Mouse (Mus musculus) c-Kit-positive CD71-negative TER-119-negative erythroid progenitor cells, embryonic 14.5 days (primary cell): Measurements from ENCODE around the gene Krt76.

Experiments
- DNase-seq: peaks from one replicate; pipeline ENCODE4 v3.0.0-alpha.2; 2013; ENCODE audit warnings: low read depth

Gene Krt76

GRCm38 (mm10) chr15:101860421-101861130, 32.1 kb downstream of the Krt76 start:
- DNase-seq, result no peak

GRCm38 (mm10) chr15:101859735-101860170, 33.0 kb downstream of the Krt76 start:
- peak; percentile 16 for DNase-seq

GRCm38 (mm10) chr15:101858673-101859425, 33.9 kb downstream of the Krt76 start:
- no peak for DNase-seq

- DNase-seq, result no peak
Measured at GRCm38 (mm10) chr15:101856696-101857095, 36.0 kb downstream of the Krt76 start.

GRCm38 (mm10) chr15:101855732-101856131, 37.0 kb downstream of the Krt76 start:
- DNase-seq, result no peak

- no peak for DNase-seq
Measured at GRCm38 (mm10) chr15:101854294-101854693, 38.4 kb downstream of the Krt76 start.

- DNase-seq, result no peak
Measured at GRCm38 (mm10) chr15:101852571-101852970, 40.1 kb downstream of the Krt76 start.

- no peak for DNase-seq
Measured at GRCm38 (mm10) chr15:101850694-101851093, 42.0 kb downstream of the Krt76 start, which contains the start of gene Krt1. Gene Krt1, minus strand, starts transcription at chr15:101850794.

- DNase-seq, result peak; percentile 22
Measured at GRCm38 (mm10) chr15:101845971-101846403, 46.7 kb downstream of the Krt76 start.

GRCm38 (mm10) chr15:101843192-101843591, 49.5 kb downstream of the Krt76 start:
- no peak for DNase-seq

- DNase-seq, result no peak
Measured at GRCm38 (mm10) chr15:101834784-101835328, 57.9 kb downstream of the Krt76 start.
